Mouse (Mus musculus) heart, postnatal 0 days (tissue): Measurements from ENCODE around the gene Sgms1. TPM values are rescaled to one million over a fixed set of nuclear protein-coding genes. Genes with fewer than 3 reads are reported as not detected.

Source experiments
- ATAC-seq: fragments of 200-750 bp; cut with Nextera tagmentation; 2 replicates; pipeline ENCODE4 v1.8.0; 2017; ENCODE audit warnings: low read depth, moderate number of reproducible peaks, moderate library complexity; ENCODE audit not compliant: insufficient read depth
- DNase-seq: peaks from one replicate; pipeline ENCODE4 v3.0.0-alpha.2; 2016; ENCODE audit warnings: low spot score
- H3K27ac ChIP-seq: fragments of 300-500 bp; sonication (generic); 2 replicates; pipeline ENCODE4 v1.5.1; 2014; ENCODE audit warnings: low read depth, mild to moderate bottlenecking
- H3K27me3 ChIP-seq: fragments of 300-500 bp; sonication (generic); 2 replicates; pipeline ENCODE4 v1.6.1; 2014; ENCODE audit warnings: low read length, mixed read lengths; ENCODE audit not compliant: control insufficient read depth, insufficient read depth
- H3K36me3 ChIP-seq: fragments of 300-500 bp; sonication (generic); replicated peaks from 2 replicates; pipeline ENCODE4 v1.6.1; 2014; ENCODE audit warnings: low read length, mixed read lengths; ENCODE audit not compliant: control insufficient read depth, insufficient read depth
- H3K4me1 ChIP-seq: fragments of 300-500 bp; sonication (generic); 2 replicates; pipeline ENCODE4 v1.6.1; 2014; ENCODE audit warnings: antibody characterized with exemption; ENCODE audit not compliant: control insufficient read depth, insufficient read depth
- H3K4me2 ChIP-seq: fragments of 300-500 bp; sonication (generic); 2 replicates; pipeline ENCODE4 v1.6.1; 2014; ENCODE audit warnings: low read depth, mild to moderate bottlenecking, low read length, moderate library complexity
- H3K4me3 ChIP-seq: fragments of 300-500 bp; sonication (generic); 2 replicates; pipeline ENCODE4 v1.5.1; 2014; ENCODE audit warnings: low read depth, low read length
- H3K9ac ChIP-seq: fragments of 300-500 bp; sonication (generic); replicated peaks from 2 replicates; pipeline ENCODE4 v1.6.1; 2014; ENCODE audit warnings: low read depth, low read length, mixed read lengths
- H3K9me3 ChIP-seq: fragments of 300-500 bp; sonication (generic); replicated peaks from 2 replicates; pipeline ENCODE4 v1.6.1; 2016; ENCODE audit warnings: low read length; ENCODE audit not compliant: control insufficient read depth
- CTCF ChIP-seq: IDR thresholded peaks from 2 replicates; pipeline ENCODE4 v1.5.1; 2016; ENCODE audit warnings: antibody characterized with exemption, control low read depth, low read depth
- EP300 ChIP-seq: IDR thresholded peaks from 2 replicates; pipeline ENCODE4 v1.6.1; 2016; ENCODE audit warnings: antibody characterized with exemption, low read depth
- WGBS: fragments of 180-500 bp; shearing (Covaris S2); extraction: QIAGEN DNeasy Blood & Tissue Kit; methylation state at CpG from one replicate; pipeline ENCODE4 v1.1.7; 2014; 5-methylcytosine and 5-hydroxymethylcytosine counted together
- polyA plus RNA-seq: library from polyadenylated mRNA; unstranded; fragments of >200 nt; fragmentation: Nextera tagmentation; extraction: Ambion mirVana; gene quantifications from 2 replicates; pipeline ENCODE4 v1.2.1, GENCODE M21; 2015
- total RNA-seq: library from RNA; depleted of rRNA; stranded (reverse); fragments of >200 nt; gene quantifications from 2 replicates; pipeline ENCODE4 v1.2.3, GENCODE M21; 2014; ENCODE audit warnings: low replicate concordance

Gene Sgms1
- total and polyA plus RNA-seq, 2 experiments from 2014 or later = 29.4 to 52.0 TPM

GRCm38 (mm10) chr19:32225097-32225490, 164.4 kb downstream of the Sgms1 start:
- ATAC-seq (no peak), DNase-seq (no peak)
- WGBS = 55% methylated on average over 9 of the region's 9 CpGs
- peaks cover 11% of the 10 kb centered on the region for H3K4me1 ChIP-seq
- H3K27ac ChIP-seq = no peak overlapping the region
- H3K27me3 ChIP-seq = no peaks in the 10 kb centered on the region
- H3K4me2 ChIP-seq = no peak overlapping the region
- no peak overlapping the region for H3K4me3 ChIP-seq
- no peak overlapping the region for H3K9ac ChIP-seq
- H3K36me3 ChIP-seq = no peaks in the 10 kb centered on the region
- H3K9me3 ChIP-seq = no peaks in the 10 kb centered on the region
- peak; percentile 25 for TF ChIP-seq CTCF
- no peak for TF ChIP-seq EP300

- ATAC-seq (no peak), DNase-seq (no peak)
- peak overlapping the region; percentile 57 for H3K27ac ChIP-seq
- H3K36me3 ChIP-seq = no peaks in the 10 kb centered on the region
- 82% methylated on average over 2 of the region's 2 CpGs for WGBS
- no peaks in the 10 kb centered on the region for H3K9me3 ChIP-seq
- TF ChIP-seq CTCF (no peak), EP300 (no peak)
- no peaks in the 10 kb centered on the region for H3K27me3 ChIP-seq
- H3K4me3 ChIP-seq = no peak overlapping the region
- H3K4me2 ChIP-seq = no peak overlapping the region
- peaks cover 11% of the 10 kb centered on the region for H3K4me1 ChIP-seq
- H3K9ac ChIP-seq = no peak overlapping the region
Observed at GRCm38 (mm10) chr19:32224318-32225096, 165.0 kb downstream of the Sgms1 start.

GRCm38 (mm10) chr19:32223751-32224174, 165.8 kb downstream of the Sgms1 start:
- no peak overlapping the region for H3K9ac ChIP-seq
- DNase-seq (no peak), ATAC-seq (no peak)
- no peaks in the 10 kb centered on the region for H3K9me3 ChIP-seq
- H3K4me1 ChIP-seq = peaks cover 11% of the 10 kb centered on the region; the same call in 1 of the 2 replicates
- TF ChIP-seq EP300 = no peak
- TF ChIP-seq CTCF = no peak
- H3K27me3 ChIP-seq = no peaks in the 10 kb centered on the region
- H3K4me3 ChIP-seq = no peak overlapping the region
- 80% methylated on average over 3 of the region's 3 CpGs for WGBS
- no peaks in the 10 kb centered on the region for H3K36me3 ChIP-seq
- H3K4me2 ChIP-seq = no peak overlapping the region
- 0 out of 2 replicates have a peak overlapping the region, but pooled peaks have one; percentile 57 for H3K27ac ChIP-seq

- Histone ChIP-seq H3K9me3 (no peaks in the 10 kb centered on the region), H3K4me2 (no peak overlapping the region), H3K9ac (no peak overlapping the region), H3K36me3 (no peaks in the 10 kb centered on the region), H3K27ac (no peak overlapping the region), H3K27me3 (no peaks in the 10 kb centered on the region), H3K4me3 (no peak overlapping the region), H3K4me1 (peaks cover 11% of the 10 kb centered on the region; the same call in 1 of the 2 replicates)
- TF ChIP-seq EP300 = no peak
- TF ChIP-seq CTCF = no peak
- DNase-seq (no peak), ATAC-seq (0 out of 2 replicates have a peak, but pooled peaks have one; percentile 25)
- 60% methylated on average over 11 of the region's 11 CpGs for WGBS
Observed at GRCm38 (mm10) chr19:32222083-32222482, 167.4 kb downstream of the Sgms1 start.

GRCm38 (mm10) chr19:32220991-32221390, 168.5 kb downstream of the Sgms1 start:
- ATAC-seq = no peak
- Histone ChIP-seq H3K9me3 (no peaks in the 10 kb centered on the region), H3K4me3 (no peak overlapping the region), H3K9ac (no peak overlapping the region), H3K36me3 (no peaks in the 10 kb centered on the region), H3K4me1 (peaks cover 11% of the 10 kb centered on the region), H3K4me2 (no peak overlapping the region), H3K27ac (0 out of 2 replicates have a peak overlapping the region, but pooled peaks have one; percentile 15), H3K27me3 (no peaks in the 10 kb centered on the region)
- 56% methylated on average over 2 of the region's 2 CpGs for WGBS
- no peak for DNase-seq
- TF ChIP-seq CTCF (no peak), EP300 (no peak)

GRCm38 (mm10) chr19:32216710-32217109, 172.8 kb downstream of the Sgms1 start:
- peaks cover 12% of the 10 kb centered on the region for H3K4me1 ChIP-seq
- no peaks in the 10 kb centered on the region for H3K27me3 ChIP-seq
- 97% methylated on average over 2 of the region's 2 CpGs for WGBS
- no peaks in the 10 kb centered on the region for H3K36me3 ChIP-seq
- no peak for TF ChIP-seq EP300
- no peak for TF ChIP-seq CTCF
- H3K4me3 ChIP-seq = no peak overlapping the region
- no peaks in the 10 kb centered on the region for H3K9me3 ChIP-seq
- ATAC-seq = no peak
- no peak overlapping the region for H3K9ac ChIP-seq
- H3K27ac ChIP-seq = no peak overlapping the region
- DNase-seq = no peak
- no peak overlapping the region for H3K4me2 ChIP-seq
